Mouse (Mus musculus): ENCODE measurements around the gene 2410137M14Rik. TPM values are rescaled to one million over a fixed set of nuclear protein-coding genes. Genes with fewer than 3 reads are reported as not detected.
"Not testable (repeated sequence)": the region's sequence is repeated elsewhere in the genome, so short reads cannot be mapped to it uniquely, and the experiment has no call there.

The 2410137M14Rik gene
- polyA plus RNA-seq, 1 experiment from 2014 or later: not detected

DNA sequence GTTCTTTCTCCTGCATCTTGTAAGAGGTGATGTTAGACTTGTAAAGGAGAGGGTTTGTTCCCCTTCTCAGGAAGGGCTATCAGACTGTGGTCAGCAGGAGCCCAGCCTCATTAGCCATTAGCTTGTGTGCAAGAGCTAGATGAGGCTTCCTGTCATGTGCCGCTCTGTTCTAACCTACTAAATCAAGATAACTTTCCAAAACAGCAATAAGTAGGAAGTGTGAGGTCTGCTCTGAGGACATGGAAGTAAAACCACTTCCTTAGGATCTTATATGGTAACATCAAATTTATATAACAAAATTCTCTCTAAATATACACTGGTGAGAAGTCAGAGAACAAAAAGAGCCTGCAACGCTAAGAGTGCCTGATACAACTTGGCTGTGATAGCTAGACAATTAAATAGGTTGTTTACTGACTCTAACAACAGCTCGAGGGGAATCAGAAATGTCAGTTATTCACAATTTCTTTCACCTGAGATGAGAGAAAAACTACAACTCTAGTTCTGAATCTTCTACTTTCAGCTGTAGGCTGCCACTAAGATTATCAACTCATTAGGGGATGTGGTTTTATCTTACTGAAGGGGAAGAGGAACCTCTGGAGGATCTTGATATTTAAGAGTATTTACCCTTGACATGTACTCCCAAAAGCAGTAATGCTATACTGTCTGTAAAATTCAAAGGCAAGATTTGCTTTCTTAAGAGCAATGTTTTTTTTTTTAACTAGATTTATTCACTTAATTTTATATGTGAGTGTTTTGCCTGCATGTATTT lies 11.5 kb upstream of the 2410137M14Rik start:
- no peak overlapping the region for H3K27ac ChIP-seq (replicated peaks in 1 of 2; ENCODE audit: control insufficient read depth in 1 of 2, insufficient read depth in 1 of 2, low read depth in 2 of 2, low read length in 2 of 2)
- ATAC-seq (ENCODE audit: insufficient number of reproducible peaks, insufficient read depth, low FRiP score, low read depth): no peak
- no peak overlapping the region for H3K4me3 ChIP-seq (ENCODE audit: control insufficient read depth in 1 of 2, insufficient read depth in 1 of 2, low read depth in 1 of 2, low read length in 2 of 2)
- no peaks in the 10 kb centered on the region for H3K9me3 ChIP-seq (ENCODE audit: control insufficient read depth, low read length)
- H3K4me2 ChIP-seq (ENCODE audit: low read length): no peak overlapping the region
- peaks cover 0 to 7% of the 10 kb centered on the region in 2 experiments; a peak in 2 of 4 replicates for H3K4me1 ChIP-seq (ENCODE audit: control insufficient read depth in 2 of 2, insufficient read depth in 2 of 2, low read length in 2 of 2)
- 56% methylated on average over 3 of the region's 3 CpGs for WGBS
- no peak overlapping the region for H3K9ac ChIP-seq (ENCODE audit: low read length)
- no peaks in the 10 kb centered on the region for H3K36me3 ChIP-seq (ENCODE audit: control insufficient read depth, insufficient read depth, low read length)
- peaks cover 23% of the 10 kb centered on the region for H3K27me3 ChIP-seq (ENCODE audit: control insufficient read depth, insufficient read depth, low read length)

DNA sequence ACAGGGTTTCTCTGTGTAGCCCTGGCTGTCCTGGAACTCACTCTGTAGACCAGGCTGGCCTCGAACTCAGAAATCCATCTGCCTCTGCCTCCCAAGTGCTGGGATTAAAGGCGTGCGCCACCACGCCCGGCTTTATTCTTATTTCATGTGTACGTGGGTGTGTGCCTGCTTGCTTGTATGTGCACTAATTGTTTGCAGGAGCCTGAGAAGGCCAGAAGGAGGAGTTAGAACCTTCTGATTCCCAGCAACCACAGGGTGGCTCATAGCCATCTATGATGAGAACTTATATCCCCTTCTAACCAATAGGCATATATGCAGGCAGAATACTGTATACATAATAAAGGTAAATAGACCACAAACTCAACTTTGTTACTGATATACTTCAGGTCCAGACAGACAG lies 9.6 kb upstream of the 2410137M14Rik start:
- peaks cover 26% of the 10 kb centered on the region for H3K27me3 ChIP-seq (ENCODE audit: control insufficient read depth, insufficient read depth, low read length)
- H3K4me2 ChIP-seq (ENCODE audit: low read length); H3K27ac ChIP-seq (replicated peaks in 1 of 2; ENCODE audit: control insufficient read depth in 1 of 2, insufficient read depth in 1 of 2, low read depth in 2 of 2, low read length in 2 of 2); H3K36me3 ChIP-seq (ENCODE audit: control insufficient read depth, insufficient read depth, low read length); H3K9me3 ChIP-seq (ENCODE audit: control insufficient read depth, low read length); H3K4me3 ChIP-seq (ENCODE audit: control insufficient read depth in 1 of 2, insufficient read depth in 1 of 2, low read depth in 1 of 2, low read length in 2 of 2); H3K9ac ChIP-seq (ENCODE audit: low read length); ATAC-seq (ENCODE audit: insufficient number of reproducible peaks, insufficient read depth, low FRiP score, low read depth); H3K4me1 ChIP-seq (ENCODE audit: control insufficient read depth in 2 of 2, insufficient read depth in 2 of 2, low read length in 2 of 2): not testable (repeated sequence)
- 87% methylated on average over 6 of the region's 6 CpGs for WGBS

DNA sequence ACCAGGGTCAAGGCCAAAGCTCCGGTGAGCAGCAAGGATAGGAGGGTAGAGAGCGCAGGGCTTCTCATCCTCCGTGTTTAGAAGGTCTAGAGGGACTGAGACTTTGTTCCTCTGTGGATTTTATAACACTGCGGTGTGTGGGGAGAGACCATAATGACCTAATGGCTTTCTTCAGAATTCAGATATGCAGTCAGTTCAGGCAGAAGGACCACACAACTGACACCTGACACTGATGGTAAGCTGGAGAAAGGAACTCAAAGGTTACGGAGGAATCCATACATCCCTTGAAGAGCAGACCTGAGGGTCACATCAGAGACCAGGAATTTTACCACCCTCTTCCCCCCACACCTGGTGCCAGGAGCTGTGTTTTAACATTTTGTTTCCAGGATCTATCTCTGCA lies 8.4 kb upstream of the 2410137M14Rik start, which contains the start of gene H2-M5:
TSS of gene H2-M5 (minus strand) at position 101 of the 400 bp plus-strand sequence.
- ATAC-seq (ENCODE audit: insufficient number of reproducible peaks, insufficient read depth, low FRiP score, low read depth): no peak
- WGBS: 27% methylated on average over 5 of the region's 5 CpGs

DNA sequence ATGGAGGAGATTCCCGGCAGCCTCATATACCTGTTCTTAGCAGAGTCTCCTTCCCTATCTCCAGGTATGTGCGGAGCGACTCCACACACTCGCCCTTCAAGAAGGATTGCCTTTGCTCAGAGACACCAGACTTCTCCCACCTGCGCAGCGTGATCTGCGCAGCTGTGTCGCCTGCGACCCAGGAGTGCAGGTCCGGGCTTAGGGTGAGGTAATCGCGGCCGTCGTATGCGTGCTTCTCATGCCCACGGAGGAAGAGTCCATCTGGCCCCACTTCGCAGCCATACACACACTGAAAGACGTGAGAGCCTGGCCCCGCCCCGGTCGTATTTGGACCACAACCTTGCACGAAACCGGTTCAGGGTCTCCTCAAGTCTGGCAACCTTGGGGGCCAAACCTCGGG lies 7.4 kb upstream of the 2410137M14Rik start:
- no peaks in the 10 kb centered on the region for H3K9me3 ChIP-seq (ENCODE audit: control insufficient read depth, low read length)
- no peak overlapping the region for H3K9ac ChIP-seq (ENCODE audit: low read length)
- peak overlapping the region; percentile 62 for H3K4me2 ChIP-seq (ENCODE audit: low read length)
- H3K4me3 ChIP-seq (ENCODE audit: control insufficient read depth in 1 of 2, insufficient read depth in 1 of 2, low read depth in 1 of 2, low read length in 2 of 2): peak overlapping the region; percentile 23 to 25
- H3K36me3 ChIP-seq (ENCODE audit: control insufficient read depth, insufficient read depth, low read length): no peaks in the 10 kb centered on the region
- no peak overlapping the region for H3K27ac ChIP-seq (replicated peaks in 1 of 2; ENCODE audit: control insufficient read depth in 1 of 2, insufficient read depth in 1 of 2, low read depth in 2 of 2, low read length in 2 of 2)
- 5% methylated on average over 24 of the region's 24 CpGs for WGBS
- H3K4me1 ChIP-seq (ENCODE audit: control insufficient read depth in 2 of 2, insufficient read depth in 2 of 2, low read length in 2 of 2): peaks cover 0 to 7% of the 10 kb centered on the region in 2 experiments; a peak in 2 of 4 replicates
- peaks cover 26% of the 10 kb centered on the region for H3K27me3 ChIP-seq (ENCODE audit: control insufficient read depth, insufficient read depth, low read length)
- ATAC-seq (ENCODE audit: insufficient number of reproducible peaks, insufficient read depth, low FRiP score, low read depth): no peak

More for the DNA sequence above, 8.4 kb upstream of the 2410137M14Rik start, which contains the start of gene H2-M5:
- Histone ChIP-seq H3K9me3 (ENCODE audit: control insufficient read depth, low read length) (no peaks in the 10 kb centered on the region), H3K4me3 (ENCODE audit: control insufficient read depth in 1 of 2, insufficient read depth in 1 of 2, low read depth in 1 of 2, low read length in 2 of 2) (peak within 1 kb of the TSS; percentile 23 to 25), H3K9ac (ENCODE audit: low read length) (no peak within 1 kb of the TSS; the same call in 1 of the 2 replicates), H3K4me2 (ENCODE audit: low read length) (peak within 1 kb of the TSS; percentile 62), H3K27me3 (ENCODE audit: control insufficient read depth, insufficient read depth, low read length) (peaks cover 26% of the 10 kb centered on the region), H3K27ac (replicated peaks in 1 of 2; ENCODE audit: control insufficient read depth in 1 of 2, insufficient read depth in 1 of 2, low read depth in 2 of 2, low read length in 2 of 2) (no peak within 1 kb of the TSS), H3K36me3 (ENCODE audit: control insufficient read depth, insufficient read depth, low read length) (no peaks in the 10 kb centered on the region), H3K4me1 (ENCODE audit: control insufficient read depth in 2 of 2, insufficient read depth in 2 of 2, low read length in 2 of 2) (peaks cover 0 to 7% of the 10 kb centered on the region in 2 experiments; a peak in 2 of 4 replicates)

DNA sequence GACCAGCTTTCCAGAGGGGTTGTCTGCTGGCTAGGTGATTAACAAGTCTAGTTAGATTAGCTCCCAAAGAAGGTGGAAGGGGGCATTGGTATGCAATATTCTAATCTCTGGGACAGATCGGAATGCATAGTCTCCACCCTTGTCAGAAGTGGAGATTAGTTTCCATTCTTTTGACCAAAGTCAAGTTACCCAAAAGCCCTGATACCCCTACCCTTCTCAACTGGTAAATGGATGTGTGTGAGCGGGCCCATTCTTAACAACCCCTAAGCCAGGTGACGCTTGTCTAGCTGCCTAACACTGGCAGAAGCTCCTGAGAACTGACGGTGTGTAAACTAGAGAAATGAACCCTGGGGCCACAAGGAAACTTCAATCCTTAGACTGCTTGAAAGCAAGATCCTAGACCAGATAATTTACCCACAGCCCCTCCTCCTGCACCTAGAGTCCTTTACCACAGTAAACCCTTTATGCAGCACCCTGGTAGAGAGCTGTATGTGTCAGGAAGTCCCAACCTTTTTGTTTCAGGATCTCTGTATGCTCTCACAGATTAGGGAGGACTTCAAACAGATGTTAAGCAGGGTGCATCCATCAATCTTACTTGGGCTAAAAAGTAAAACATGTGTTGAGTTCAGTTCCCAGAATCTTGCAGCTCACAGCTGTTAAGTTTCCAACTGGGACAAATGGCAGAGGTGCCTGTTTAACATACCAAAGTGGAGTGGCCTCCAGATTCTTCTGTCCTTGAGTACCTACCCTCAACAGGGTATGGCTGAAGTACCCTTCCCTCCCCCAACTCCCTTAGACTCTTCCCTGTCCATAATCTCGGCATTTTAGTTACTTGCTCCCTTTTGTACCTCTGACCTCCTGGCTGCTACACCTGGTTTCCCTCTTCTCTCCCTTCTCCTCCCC lies 1.5 kb upstream of the 2410137M14Rik start:
- ATAC-seq (ENCODE audit: insufficient number of reproducible peaks, insufficient read depth, low FRiP score, low read depth): no peak
- Histone ChIP-seq H3K9ac (ENCODE audit: low read length) (no peak overlapping the region), H3K27me3 (ENCODE audit: control insufficient read depth, insufficient read depth, low read length) (peaks cover 2% of the 10 kb centered on the region), H3K4me3 (ENCODE audit: control insufficient read depth in 1 of 2, insufficient read depth in 1 of 2, low read depth in 1 of 2, low read length in 2 of 2) (no peak overlapping the region), H3K27ac (replicated peaks in 1 of 2; ENCODE audit: control insufficient read depth in 1 of 2, insufficient read depth in 1 of 2, low read depth in 2 of 2, low read length in 2 of 2) (no peak overlapping the region), H3K4me1 (ENCODE audit: control insufficient read depth in 2 of 2, insufficient read depth in 2 of 2, low read length in 2 of 2) (peaks cover 0 to 3% of the 10 kb centered on the region in 2 experiments; a peak in 1 of 4 replicates), H3K4me2 (ENCODE audit: low read length) (no peak overlapping the region), H3K9me3 (ENCODE audit: control insufficient read depth, low read length) (no peaks in the 10 kb centered on the region), H3K36me3 (ENCODE audit: control insufficient read depth, insufficient read depth, low read length) (no peaks in the 10 kb centered on the region)
- 43% methylated on average over 5 of the region's 5 CpGs for WGBS

DNA sequence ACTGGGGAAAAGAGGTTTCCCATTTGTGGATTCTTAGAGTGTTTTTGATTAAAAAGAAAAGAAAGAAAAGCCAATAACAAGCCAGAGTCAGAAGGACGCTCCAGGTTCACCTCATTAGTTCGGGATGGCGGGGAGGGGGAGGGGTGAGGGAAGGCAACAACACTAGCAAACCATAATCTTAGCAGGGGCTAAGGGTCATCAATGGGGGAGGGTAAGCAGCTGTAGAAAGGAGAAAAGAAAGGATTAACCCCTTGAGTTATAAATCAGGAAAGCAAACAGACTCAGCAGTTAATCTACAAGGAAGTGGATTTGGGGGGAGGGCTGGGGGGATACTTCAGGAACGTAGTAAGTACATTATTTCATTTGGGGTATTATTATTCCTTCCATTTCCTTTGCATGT lies 808 bp upstream of the 2410137M14Rik start:
- Histone ChIP-seq H3K9ac (ENCODE audit: low read length) (peak overlapping the region; percentile 54), H3K27me3 (ENCODE audit: control insufficient read depth, insufficient read depth, low read length) (no peaks in the 10 kb centered on the region; the same call in 1 of the 2 replicates), H3K27ac (replicated peaks in 1 of 2; ENCODE audit: control insufficient read depth in 1 of 2, insufficient read depth in 1 of 2, low read depth in 2 of 2, low read length in 2 of 2) (no peak overlapping the region), H3K9me3 (ENCODE audit: control insufficient read depth, low read length) (no peaks in the 10 kb centered on the region), H3K4me2 (ENCODE audit: low read length) (peak overlapping the region; percentile 69), H3K36me3 (ENCODE audit: control insufficient read depth, insufficient read depth, low read length) (no peaks in the 10 kb centered on the region), H3K4me3 (ENCODE audit: control insufficient read depth in 1 of 2, insufficient read depth in 1 of 2, low read depth in 1 of 2, low read length in 2 of 2) (peak overlapping the region in 1 of 2 experiments; percentile 29; a peak in 2 of 4 replicates), H3K4me1 (ENCODE audit: control insufficient read depth in 2 of 2, insufficient read depth in 2 of 2, low read length in 2 of 2) (peaks cover 0 to 3% of the 10 kb centered on the region in 2 experiments; a peak in 1 of 4 replicates)
- 4% methylated on average over 4 of the region's 4 CpGs for WGBS
- ATAC-seq (ENCODE audit: insufficient number of reproducible peaks, insufficient read depth, low FRiP score, low read depth): no peak

DNA sequence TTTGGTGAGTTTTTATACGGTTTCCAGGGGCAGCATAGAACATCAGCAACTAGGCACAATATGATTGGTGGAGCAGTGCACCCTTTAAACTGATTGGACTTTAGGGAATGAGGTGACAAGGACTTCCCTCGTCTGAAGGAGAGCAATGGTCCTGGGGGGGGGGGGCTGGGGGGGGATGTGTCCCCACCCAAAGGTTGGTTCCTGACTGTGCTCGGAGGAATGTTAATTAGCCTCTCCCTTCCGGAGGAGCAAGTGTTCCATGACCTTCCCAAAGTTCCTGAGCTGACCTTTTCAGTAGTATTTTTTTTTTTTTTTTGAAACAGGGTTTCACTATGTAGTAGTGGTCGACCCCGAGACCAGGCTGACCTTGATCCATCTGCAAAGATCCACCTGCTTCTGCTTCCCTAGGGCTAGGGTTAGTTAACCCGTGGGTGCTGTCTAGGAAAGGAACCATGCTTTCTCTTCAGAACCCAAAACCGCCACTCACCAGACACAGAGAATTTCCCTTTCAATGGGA lies 7.7 kb downstream of the 2410137M14Rik start:
- Histone ChIP-seq H3K36me3 (ENCODE audit: control insufficient read depth, insufficient read depth, low read length) (no peaks in the 10 kb centered on the region), H3K27ac (replicated peaks in 1 of 2; ENCODE audit: control insufficient read depth in 1 of 2, insufficient read depth in 1 of 2, low read depth in 2 of 2, low read length in 2 of 2) (no peak overlapping the region), H3K4me1 (ENCODE audit: control insufficient read depth in 2 of 2, insufficient read depth in 2 of 2, low read length in 2 of 2) (no peaks in the 10 kb centered on the region), H3K9ac (ENCODE audit: low read length) (no peak overlapping the region), H3K27me3 (ENCODE audit: control insufficient read depth, insufficient read depth, low read length) (no peaks in the 10 kb centered on the region; the same call in 1 of the 2 replicates), H3K4me3 (ENCODE audit: control insufficient read depth in 1 of 2, insufficient read depth in 1 of 2, low read depth in 1 of 2, low read length in 2 of 2) (no peak overlapping the region), H3K4me2 (ENCODE audit: low read length) (no peak overlapping the region), H3K9me3 (ENCODE audit: control insufficient read depth, low read length) (no peaks in the 10 kb centered on the region)
- ATAC-seq (ENCODE audit: insufficient number of reproducible peaks, insufficient read depth, low FRiP score, low read depth): no peak
- 60% methylated on average over 8 of the region's 8 CpGs for WGBS
